Mouse (Mus musculus): ENCODE measurements around the gene Hvcn1. TPM values are rescaled to one million over a fixed set of nuclear protein-coding genes. Genes with fewer than 3 reads are reported as not detected.
A peak's percentile ranks its signal among the peaks of the same experiment; 100 is the strongest.
"Not testable (repeated sequence)": the region's sequence is repeated elsewhere in the genome, so short reads cannot be mapped to it uniquely, and the experiment has no call there.

Gene Hvcn1
- total RNA-seq (2021), result 1 to 10 TPM; 2.6 to 2.8 TPM
- long read RNA-seq, partial matches to known transcripts, result 1 of 4 reads
- long read RNA-seq, other reads (novel, unspliced or antisense), result 2 of 4 reads

- no peak for DNase-seq (ENCODE audit: low spot score in 2 of 2)
Measured at GRCm38 (mm10) chr5:122206475-122206874, at the start of gene Hvcn1. Gene Hvcn1 (plus strand): TSS chr5:122206804.

- peak; percentile 91 to 93 for DNase-seq (ENCODE audit: low spot score in 2 of 2)
Measured at GRCm38 (mm10) chr5:122157827-122158381, 48.7 kb upstream of the Hvcn1 start, which contains the start of gene Ppp1cc. Gene Ppp1cc (plus strand): TSS chr5:122158278.

GRCm38 (mm10) chr5:122158557-122159515 is 47.8 kb upstream of the Hvcn1 start:
- DNase-seq (ENCODE audit: low spot score in 2 of 2), result no peak

GRCm38 (mm10) chr5:122163194-122163593 is 43.4 kb upstream of the Hvcn1 start:
- no peak for DNase-seq (ENCODE audit: low spot score in 2 of 2)

GRCm38 (mm10) chr5:122164011-122164410 is 42.6 kb upstream of the Hvcn1 start:
- DNase-seq (ENCODE audit: low spot score in 2 of 2), result no peak

GRCm38 (mm10) chr5:122165233-122165915 is 41.2 kb upstream of the Hvcn1 start:
- DNase-seq (ENCODE audit: low spot score in 2 of 2), result no peak

- no peak for DNase-seq (ENCODE audit: low spot score in 2 of 2)
Measured at GRCm38 (mm10) chr5:122166636-122167161, 39.9 kb upstream of the Hvcn1 start.

GRCm38 (mm10) chr5:122168344-122169069 is 38.1 kb upstream of the Hvcn1 start:
- DNase-seq (ENCODE audit: low spot score in 2 of 2), result no peak

GRCm38 (mm10) chr5:122171058-122171457 is 35.5 kb upstream of the Hvcn1 start:
- no peak for DNase-seq (ENCODE audit: low spot score in 2 of 2)

- no peak for DNase-seq (ENCODE audit: low spot score in 2 of 2)
Measured at GRCm38 (mm10) chr5:122175402-122175801, 31.2 kb upstream of the Hvcn1 start.

GRCm38 (mm10) chr5:122175961-122176360 is 30.6 kb upstream of the Hvcn1 start:
- DNase-seq (ENCODE audit: low spot score in 2 of 2), result no peak

- peak; percentile 53 to 65 for DNase-seq (ENCODE audit: low spot score in 2 of 2)
Measured at GRCm38 (mm10) chr5:122176398-122176797, 30.2 kb upstream of the Hvcn1 start.

- DNase-seq (ENCODE audit: low spot score in 2 of 2), result no peak
Measured at GRCm38 (mm10) chr5:122179665-122180064, 26.9 kb upstream of the Hvcn1 start.

GRCm38 (mm10) chr5:122184283-122184806 is 22.3 kb upstream of the Hvcn1 start:
- DNase-seq (ENCODE audit: low spot score in 2 of 2), result no peak

GRCm38 (mm10) chr5:122184858-122185257 is 21.7 kb upstream of the Hvcn1 start:
- DNase-seq (ENCODE audit: low spot score in 2 of 2), result not testable (repeated sequence)

GRCm38 (mm10) chr5:122189115-122189514 is 17.5 kb upstream of the Hvcn1 start:
- no peak for DNase-seq (ENCODE audit: low spot score in 2 of 2)

- no peak for DNase-seq (ENCODE audit: low spot score in 2 of 2)
Measured at GRCm38 (mm10) chr5:122190465-122190864, 16.1 kb upstream of the Hvcn1 start.

- no peak for DNase-seq (ENCODE audit: low spot score in 2 of 2)
Measured at GRCm38 (mm10) chr5:122191269-122192063, 15.1 kb upstream of the Hvcn1 start.

- no peak for DNase-seq (ENCODE audit: low spot score in 2 of 2)
Measured at GRCm38 (mm10) chr5:122192347-122192746, 14.3 kb upstream of the Hvcn1 start.

- DNase-seq (ENCODE audit: low spot score in 2 of 2), result no peak
Measured at GRCm38 (mm10) chr5:122200872-122201271, 5.7 kb upstream of the Hvcn1 start.
